Mouse (Mus musculus) olfactory bulb, adult 2 months (tissue): ENCODE measurements around the gene Gng8.

ENCODE experiments used
- CTCF ChIP-seq: fragments of 200-500 bp; IDR thresholded peaks from 2 replicates; pipeline ENCODE4 v1.5.1; 2012; ENCODE audit warnings: low read depth, mild to moderate bottlenecking, low read length, moderate library complexity; ENCODE audit not compliant: insufficient read depth
- POLR2A ChIP-seq: fragments of 200-500 bp; IDR thresholded peaks from 2 replicates; pipeline ENCODE4 v1.6.1; 2012; ENCODE audit warnings: mild to moderate bottlenecking, low read depth, low read length, moderate library complexity; ENCODE audit not compliant: insufficient read depth

GRCm38 (mm10) chr7:16944808-16945315, 53.3 kb downstream of the Gng8 start:
- TF ChIP-seq POLR2A (no peak), CTCF (no peak)
